Mouse (Mus musculus): Measurements from ENCODE around the gene Arg2. TPM values are rescaled to one million over a fixed set of nuclear protein-coding genes. Genes with fewer than 3 reads are reported as not detected.

Arg2 gene
- polyA plus RNA-seq, 1 experiment from 2014 or later = 2.2 TPM

GRCm38 (mm10) chr12:79191701-79192100 is 61.1 kb downstream of the Arg2 start:
- ATAC-seq (ENCODE audit: low FRiP score, low TSS enrichment) = peak; percentile 91
- TF ChIP-seq EP300 (optimal IDR thresholded peaks at IDR 0.05) (no peak), CTCF (IDR thresholded peaks at IDR 0.05; ENCODE audit: low read depth) (peak; percentile 78)

GRCm38 (mm10) chr12:79192193-79192592 is 61.6 kb downstream of the Arg2 start, which contains the start of gene Rdh11:
TSS of gene Rdh11 (minus strand) at chr12:79192293.
- no peak for TF ChIP-seq EP300 (optimal IDR thresholded peaks at IDR 0.05)
- no peak for TF ChIP-seq CTCF (IDR thresholded peaks at IDR 0.05; ENCODE audit: low read depth)
- H3K36me3 ChIP-seq (ENCODE audit: control insufficient read depth, insufficient read depth, low read length) = 0 out of 2 replicates have a peak, but pooled peaks cover 3% of the 10 kb centered on the region
- peak within 1 kb of the TSS; percentile 86 for H3K4me2 ChIP-seq (replicated peaks; ENCODE audit: low read depth)
- H3K27ac ChIP-seq (replicated peaks) = no peak within 1 kb of the TSS; the same call in 1 of the 2 replicates
- H3K9ac ChIP-seq (ENCODE audit: low read length) = peak within 1 kb of the TSS; percentile 53
- no peaks in the 10 kb centered on the region for H3K27me3 ChIP-seq (ENCODE audit: control insufficient read depth, insufficient read depth, low read length)
- DNase-seq (ENCODE audit: low spot score) (no peak), ATAC-seq (ENCODE audit: low FRiP score, low TSS enrichment) (no peak)
- no peaks in the 10 kb centered on the region for H3K9me3 ChIP-seq (ENCODE audit: control insufficient read depth, low read length)
- 56% methylated on average over 6 of the region's 6 CpGs for WGBS
- H3K4me3 ChIP-seq (ENCODE audit: low read depth, low read length) = peak within 1 kb of the TSS; percentile 46
- H3K4me1 ChIP-seq (replicated peaks; ENCODE audit: control insufficient read depth, insufficient read depth) = no peaks in the 10 kb centered on the region

More at GRCm38 (mm10) chr12:79191701-79192100, 61.1 kb downstream of the Arg2 start:
- 4% methylated on average over 14 of the region's 14 CpGs for WGBS
- Histone ChIP-seq H3K27ac (replicated peaks) (no peak overlapping the region), H3K27me3 (ENCODE audit: control insufficient read depth, insufficient read depth, low read length) (no peaks in the 10 kb centered on the region), H3K9me3 (ENCODE audit: control insufficient read depth, low read length) (no peaks in the 10 kb centered on the region), H3K9ac (ENCODE audit: low read length) (peak overlapping the region; percentile 53), H3K4me3 (ENCODE audit: low read depth, low read length) (peak overlapping the region; percentile 46), H3K4me1 (replicated peaks; ENCODE audit: control insufficient read depth, insufficient read depth) (no peaks in the 10 kb centered on the region), H3K4me2 (replicated peaks; ENCODE audit: low read depth) (peak overlapping the region; percentile 86), H3K36me3 (ENCODE audit: control insufficient read depth, insufficient read depth, low read length) (0 out of 2 replicates have a peak, but pooled peaks cover 5% of the 10 kb centered on the region)
- DNase-seq (ENCODE audit: low spot score) = peak; percentile 85

- no peak overlapping the region for H3K27ac ChIP-seq (replicated peaks)
- H3K9ac ChIP-seq (ENCODE audit: low read length) = no peak overlapping the region
- DNase-seq (ENCODE audit: low spot score) (peak; percentile 81), ATAC-seq (ENCODE audit: low FRiP score, low TSS enrichment) (peak; percentile 30; the same call in 1 of the 2 replicates)
- no peaks in the 10 kb centered on the region for H3K4me1 ChIP-seq (replicated peaks; ENCODE audit: control insufficient read depth, insufficient read depth)
- WGBS = 4% methylated on average over 3 of the region's 3 CpGs
- TF ChIP-seq EP300 (optimal IDR thresholded peaks at IDR 0.05) = no peak
- peak; percentile 86 for TF ChIP-seq CTCF (IDR thresholded peaks at IDR 0.05; ENCODE audit: low read depth)
- H3K9me3 ChIP-seq (ENCODE audit: control insufficient read depth, low read length) = no peaks in the 10 kb centered on the region
- H3K4me3 ChIP-seq (ENCODE audit: low read depth, low read length) = no peak overlapping the region
- H3K4me2 ChIP-seq (replicated peaks; ENCODE audit: low read depth) = no peak overlapping the region
- H3K36me3 ChIP-seq (ENCODE audit: control insufficient read depth, insufficient read depth, low read length) = no peaks in the 10 kb centered on the region
- no peaks in the 10 kb centered on the region for H3K27me3 ChIP-seq (ENCODE audit: control insufficient read depth, insufficient read depth, low read length)
Measured at GRCm38 (mm10) chr12:79193441-79193840, 62.9 kb downstream of the Arg2 start.

GRCm38 (mm10) chr12:79197105-79197504 is 66.5 kb downstream of the Arg2 start:
- Histone ChIP-seq H3K27ac (replicated peaks) (no peak overlapping the region), H3K9ac (ENCODE audit: low read length) (no peak overlapping the region), H3K27me3 (ENCODE audit: control insufficient read depth, insufficient read depth, low read length) (no peaks in the 10 kb centered on the region), H3K4me1 (replicated peaks; ENCODE audit: control insufficient read depth, insufficient read depth) (no peaks in the 10 kb centered on the region), H3K36me3 (ENCODE audit: control insufficient read depth, insufficient read depth, low read length) (no peaks in the 10 kb centered on the region), H3K4me2 (replicated peaks; ENCODE audit: low read depth) (no peak overlapping the region), H3K4me3 (ENCODE audit: low read depth, low read length) (no peak overlapping the region), H3K9me3 (ENCODE audit: control insufficient read depth, low read length) (no peaks in the 10 kb centered on the region)
- TF ChIP-seq CTCF (IDR thresholded peaks at IDR 0.05; ENCODE audit: low read depth) (no peak), EP300 (optimal IDR thresholded peaks at IDR 0.05) (no peak)
- peak; percentile 63 for ATAC-seq (ENCODE audit: low FRiP score, low TSS enrichment)
- 64% methylated on average over 5 of the region's 5 CpGs for WGBS
- DNase-seq (ENCODE audit: low spot score) = no peak

GRCm38 (mm10) chr12:79201882-79202281 is 71.3 kb downstream of the Arg2 start:
- Histone ChIP-seq H3K36me3 (ENCODE audit: control insufficient read depth, insufficient read depth, low read length) (no peaks in the 10 kb centered on the region), H3K27ac (replicated peaks) (no peak overlapping the region), H3K4me1 (replicated peaks; ENCODE audit: control insufficient read depth, insufficient read depth) (no peaks in the 10 kb centered on the region), H3K27me3 (ENCODE audit: control insufficient read depth, insufficient read depth, low read length) (no peaks in the 10 kb centered on the region), H3K9me3 (ENCODE audit: control insufficient read depth, low read length) (no peaks in the 10 kb centered on the region), H3K4me2 (replicated peaks; ENCODE audit: low read depth) (no peak overlapping the region), H3K4me3 (ENCODE audit: low read depth, low read length) (no peak overlapping the region), H3K9ac (ENCODE audit: low read length) (no peak overlapping the region)
- DNase-seq (ENCODE audit: low spot score) (no peak), ATAC-seq (ENCODE audit: low FRiP score, low TSS enrichment) (no peak)
- TF ChIP-seq EP300 (optimal IDR thresholded peaks at IDR 0.05) (no peak), CTCF (IDR thresholded peaks at IDR 0.05; ENCODE audit: low read depth) (no peak)
- WGBS = 62% methylated on average over 3 of the region's 3 CpGs

Other genes starting within 250 kb of the Arg2 start
- gene Plek2, start 223.8 kb upstream of the Arg2 start, polyA plus RNA-seq (2015; fragmentation: Nextera tagmentation; extraction: Ambion mirVana) = 42.6 and 50.2 TPM in 2 replicates
- gene Tmem229b, start 123.2 kb upstream of the Arg2 start, polyA plus RNA-seq (2015; fragmentation: Nextera tagmentation; extraction: Ambion mirVana) = 4.7 and 4.9 TPM in 2 replicates
- 6.1 and 6.9 TPM in 2 replicates for gene Plekhh1, start 101.6 kb upstream of the Arg2 start, polyA plus RNA-seq (2015; fragmentation: Nextera tagmentation; extraction: Ambion mirVana)
- 18.8 and 20.3 TPM in 2 replicates for gene Pigh, start 41.1 kb upstream of the Arg2 start, polyA plus RNA-seq (2015; fragmentation: Nextera tagmentation; extraction: Ambion mirVana)
- 110 and 111 TPM in 2 replicates for gene Vti1b, start 41.9 kb downstream of the Arg2 start, polyA plus RNA-seq (2015; fragmentation: Nextera tagmentation; extraction: Ambion mirVana)
- gene Rdh11, start 61.5 kb downstream of the Arg2 start, polyA plus RNA-seq (2015; fragmentation: Nextera tagmentation; extraction: Ambion mirVana) = 16.3 and 17.1 TPM in 2 replicates
- gene Rdh12, start 78.1 kb downstream of the Arg2 start, polyA plus RNA-seq (2015; fragmentation: Nextera tagmentation; extraction: Ambion mirVana) = 78.8 and 88.1 TPM in 2 replicates
- gene Zfyve26, start 165.5 kb downstream of the Arg2 start, polyA plus RNA-seq (2015; fragmentation: Nextera tagmentation; extraction: Ambion mirVana) = 3.7 and 4.6 TPM in 2 replicates
- gene Rad51b, start 166.5 kb downstream of the Arg2 start, polyA plus RNA-seq (2015; fragmentation: Nextera tagmentation; extraction: Ambion mirVana) = 1.9 and 2.0 TPM in 2 replicates

Measured in stomach, postnatal 0 days (tissue).